Mouse (Mus musculus) MEL (cell line): ENCODE measurements at regions not wholly inside any gene's neighbourhood (a gene's known extent, or its start where the extent isn't known, plus 50 kb on each side); places are given as distances from the start of the nearest gene placed in this dataset.

Experiments
- DNase-seq: peaks from one replicate; pipeline ENCODE4 v3.0.0; 2011; ENCODE audit warnings: low read depth, low spot score
- H3K27ac ChIP-seq: 2 replicates; pipeline ENCODE4 v1.5.1; 2012; ENCODE audit warnings: low read depth, mild to moderate bottlenecking, control low read depth, low read length, moderate library complexity; ENCODE audit not compliant: control insufficient read depth
- H3K27me3 ChIP-seq, 2 experiments: fragments of 150-350 bp in 1 of 2; sonication (generic) in 1 of 2; 2 replicates each; pipeline ENCODE4 v1.6.1; 2012; ENCODE audit warnings: low read length in 2 of 2, mild to moderate bottlenecking in 2 of 2, improper control_type of control experiment in 1 of 2, moderate library complexity in 1 of 2; ENCODE audit not compliant: insufficient read depth in 2 of 2, control insufficient read depth in 1 of 2
- H3K36me3 ChIP-seq, 2 experiments: 2 replicates each; pipeline ENCODE4 v1.6.1; 2012 to 2014; ENCODE audit warnings: low read length in 2 of 2, improper control_type of control experiment in 1 of 2, inconsistent platforms in 1 of 2, mild to moderate bottlenecking in 1 of 2; ENCODE audit not compliant: insufficient read depth in 2 of 2, control insufficient read depth in 1 of 2
- H3K4me1 ChIP-seq, 2 experiments: fragments of 150-350 bp in 1 of 2; sonication (generic) in 1 of 2; 2 replicates each; pipeline ENCODE4 v1.6.1; 2012; ENCODE audit warnings: low read length in 2 of 2, improper control_type of control experiment in 1 of 2, mild to moderate bottlenecking in 1 of 2; ENCODE audit not compliant: insufficient read depth in 2 of 2, control insufficient read depth in 1 of 2
- H3K4me3 ChIP-seq, 2 experiments: fragments of 150-350 bp in 1 of 2; sonication (generic) in 1 of 2; 2 replicates each; pipeline ENCODE4 v1.5.1; 2012; ENCODE audit warnings: low read depth in 2 of 2, low read length in 2 of 2, mild to moderate bottlenecking in 2 of 2, moderate library complexity in 2 of 2, control low read depth in 1 of 2, improper control_type of control experiment in 1 of 2; ENCODE audit not compliant: control insufficient read depth in 1 of 2, insufficient read depth in 1 of 2
- H3K79me2 ChIP-seq: 2 replicates; pipeline ENCODE4 v1.6.1; 2012; ENCODE audit warnings: mild to moderate bottlenecking, low read length, moderate library complexity; ENCODE audit not compliant: control insufficient read depth, poor library complexity, insufficient read depth
- H3K9ac ChIP-seq: 2 replicates; pipeline ENCODE4 v1.6.1; 2012; ENCODE audit warnings: low read depth, mild to moderate bottlenecking, control low read depth, low read length, moderate library complexity; ENCODE audit not compliant: control insufficient read depth, poor library complexity, severe bottlenecking
- H3K9me3 ChIP-seq: fragments of 150-350 bp; sonication (generic); replicated peaks from 2 replicates; pipeline ENCODE4 v1.6.1; 2012; ENCODE audit warnings: mild to moderate bottlenecking, low read length, improper control_type of control experiment, moderate library complexity; ENCODE audit not compliant: insufficient read depth
- CHD1 ChIP-seq: IDR thresholded peaks from 2 replicates; pipeline ENCODE4 v1.6.1; 2012; ENCODE audit warnings: low read depth, mild to moderate bottlenecking, inconsistent platforms, low read length, improper control_type of control experiment
- GATA1 ChIP-seq: IDR thresholded peaks from 2 replicates; pipeline ENCODE4 v1.6.1; 2011; ENCODE audit warnings: low read depth, low read length, improper control_type of control experiment
- HCFC1 ChIP-seq: IDR thresholded peaks from 2 replicates; pipeline ENCODE4 v1.6.1; 2012; ENCODE audit warnings: low read depth, mild to moderate bottlenecking, inconsistent platforms, low read length, improper control_type of control experiment, moderate library complexity
- MAX ChIP-seq: IDR thresholded peaks from 2 replicates; pipeline ENCODE4 v1.6.1; 2011; ENCODE audit warnings: low read length, improper control_type of control experiment
- MAZ ChIP-seq: IDR thresholded peaks from 2 replicates; pipeline ENCODE4 v1.6.1; 2012; ENCODE audit warnings: low read depth, mild to moderate bottlenecking, inconsistent platforms, low read length, improper control_type of control experiment
- MEF2A ChIP-seq: IDR thresholded peaks from 2 replicates; pipeline ENCODE4 v1.6.1; 2014; ENCODE audit warnings: low read depth, mild to moderate bottlenecking, inconsistent platforms, low read length, improper control_type of control experiment; ENCODE audit not compliant: poor library complexity, insufficient replicate concordance, severe bottlenecking; ENCODE audit errors: extremely low read depth
- MYB ChIP-seq: IDR thresholded peaks from 2 replicates; pipeline ENCODE4 v1.6.1; 2011; ENCODE audit warnings: mild to moderate bottlenecking, low read depth, low read length, improper control_type of control experiment
- MYC ChIP-seq: IDR thresholded peaks from 2 replicates; pipeline ENCODE4 v1.6.1; 2011; ENCODE audit warnings: low read depth, mild to moderate bottlenecking, low read length, improper control_type of control experiment, moderate library complexity
- NELFE ChIP-seq: IDR thresholded peaks from 2 replicates; pipeline ENCODE4 v1.6.1; 2011; ENCODE audit warnings: low read depth, low read length, improper control_type of control experiment
- POLR2AphosphoS2 ChIP-seq: IDR thresholded peaks from 2 replicates; pipeline ENCODE4 v1.6.1; 2011; ENCODE audit warnings: low read length, improper control_type of control experiment
- POLR2AphosphoS5 ChIP-seq: IDR thresholded peaks from 2 replicates; pipeline ENCODE4 v1.6.1; 2012; ENCODE audit warnings: low read depth, borderline replicate concordance, mild to moderate bottlenecking, inconsistent platforms, low read length, moderate library complexity, mixed read lengths
- RAD21 ChIP-seq: IDR thresholded peaks from 2 replicates; pipeline ENCODE4 v1.6.1; 2011; ENCODE audit warnings: mild to moderate bottlenecking, low read depth, low read length, improper control_type of control experiment
- RCOR1 ChIP-seq: IDR thresholded peaks from 2 replicates; pipeline ENCODE4 v1.6.1; 2012; ENCODE audit warnings: low read depth, mild to moderate bottlenecking, inconsistent platforms, low read length, improper control_type of control experiment
- SIN3A ChIP-seq: IDR thresholded peaks from 2 replicates; pipeline ENCODE4 v1.6.1; 2012; ENCODE audit warnings: low read length, improper control_type of control experiment, inconsistent platforms
- SMC3 ChIP-seq: IDR thresholded peaks from 2 replicates; pipeline ENCODE4 v1.6.1; 2011; ENCODE audit warnings: low read depth, low read length, improper control_type of control experiment
- TAL1 ChIP-seq: IDR thresholded peaks from 2 replicates; pipeline ENCODE4 v1.6.1; 2012; ENCODE audit warnings: mild to moderate bottlenecking, inconsistent platforms, low read length, moderate library complexity, mixed read lengths
- TBP ChIP-seq: IDR thresholded peaks from 2 replicates; pipeline ENCODE4 v1.8.0; 2011; ENCODE audit warnings: low read depth, low read length, improper control_type of control experiment
- TCF12 ChIP-seq: IDR thresholded peaks from 2 replicates; pipeline ENCODE4 v1.6.1; 2014; ENCODE audit warnings: low read depth, mild to moderate bottlenecking, inconsistent platforms, low read length, improper control_type of control experiment, moderate library complexity
- USF2 ChIP-seq, 2 experiments: IDR thresholded peaks; 2 replicates each; pipeline ENCODE4 v1.6.1; 2011 to 2012; ENCODE audit warnings: improper control_type of control experiment in 2 of 2, low read length in 2 of 2, borderline replicate concordance in 1 of 2, inconsistent platforms in 1 of 2, low read depth in 1 of 2, mild to moderate bottlenecking in 1 of 2; ENCODE audit not compliant: insufficient read depth in 1 of 2
- ZNF384 ChIP-seq: IDR thresholded peaks from 2 replicates; pipeline ENCODE4 v1.6.1; 2012; ENCODE audit warnings: low read depth, mild to moderate bottlenecking, inconsistent platforms, low read length, improper control_type of control experiment

DNA sequence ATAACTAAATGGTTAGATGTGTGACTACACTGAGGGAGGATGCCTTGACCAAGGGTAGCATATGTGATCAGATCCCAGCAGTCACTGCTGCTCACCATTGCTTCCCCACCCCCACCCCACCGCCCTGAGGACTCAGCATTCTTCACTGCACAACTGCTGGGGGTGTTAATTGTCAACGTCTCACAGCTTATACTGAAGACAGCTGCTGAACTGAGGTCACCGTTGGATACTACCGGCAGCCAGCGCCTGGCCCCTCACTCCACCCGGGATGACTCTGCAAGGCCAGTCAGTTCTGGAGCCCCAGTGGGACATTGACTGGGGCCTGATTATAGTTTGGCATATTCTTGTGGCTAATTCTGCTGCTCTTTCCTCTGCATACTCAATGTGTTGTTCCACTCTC lies 87.0 kb upstream of the 1700024P04Rik start:
- H3K27ac ChIP-seq = no peak overlapping the region
- no peak overlapping the region for H3K4me3 ChIP-seq
- no peaks in the 10 kb centered on the region for H3K4me1 ChIP-seq
- TF ChIP-seq MAZ (no peak), TBP (no peak), POLR2AphosphoS5 (no peak), MAX (no peak), TAL1 (no peak), SMC3 (no peak), RCOR1 (no peak), RAD21 (no peak), ZNF384 (no peak), TCF12 (no peak), GATA1 (no peak)
- no peaks in the 10 kb centered on the region for H3K27me3 ChIP-seq
- no peaks in the 10 kb centered on the region for H3K79me2 ChIP-seq
- no peaks in the 10 kb centered on the region for H3K9me3 ChIP-seq
- no peak overlapping the region for H3K9ac ChIP-seq
- H3K36me3 ChIP-seq = no peaks in the 10 kb centered on the region
- no peak for DNase-seq

GRCm38 (mm10) chr13:99069767-99070166 lies 85.4 kb upstream of the 1700024P04Rik start:
- TF ChIP-seq SIN3A (no peak), MYC (no peak), MYB (no peak), MEF2A (no peak), CHD1 (no peak), POLR2AphosphoS2 (no peak), NELFE (no peak), TAL1 (no peak), HCFC1 (no peak), USF2 (IDR thresholded peaks at IDR 0.05; ENCODE audit: borderline replicate concordance in 1 of 2, insufficient read depth in 1 of 2, low read depth in 1 of 2, low read length in 2 of 2) (no peak), ZNF384 (no peak)
- H3K27ac ChIP-seq = no peak overlapping the region
- H3K9ac ChIP-seq = no peak overlapping the region
- no peaks in the 10 kb centered on the region for H3K79me2 ChIP-seq
- H3K9me3 ChIP-seq = no peaks in the 10 kb centered on the region
- H3K27me3 ChIP-seq = no peaks in the 10 kb centered on the region
- no peaks in the 10 kb centered on the region for H3K4me1 ChIP-seq
- no peak for DNase-seq
- H3K4me3 ChIP-seq = no peak overlapping the region
- no peaks in the 10 kb centered on the region for H3K36me3 ChIP-seq
